Mouse (Mus musculus): Measurements from ENCODE around the gene Mink1. TPM values are rescaled to one million over a fixed set of nuclear protein-coding genes. Genes with fewer than 3 reads are reported as not detected.

The Mink1 gene
- polyA plus RNA-seq (2017; shearing (Covaris generic)): 24.3 TPM

GRCm38 (mm10) chr11:70562287-70562994 is at the start of gene Mink1:
Mink1 (plus strand) TSS chr11:70562881.

GRCm38 (mm10) chr11:70514288-70514687 is 48.4 kb upstream of the Mink1 start, which contains the start of gene Vmo1:
Vmo1 (minus strand) TSS chr11:70514616.

GRCm38 (mm10) chr11:70518923-70519322 is 43.8 kb upstream of the Mink1 start, which contains the start of gene Gltpd2:
Gltpd2 (plus strand) TSS chr11:70519196.

GRCm38 (mm10) chr11:70525184-70525678 is 37.5 kb upstream of the Mink1 start, which contains the start of gene Psmb6:
Psmb6 (plus strand) TSS chr11:70525367.

GRCm38 (mm10) chr11:70532839-70533238 is 29.8 kb upstream of the Mink1 start, which contains the start of gene Gm40193:
Gm40193 (minus strand) TSS chr11:70532939.

GRCm38 (mm10) chr11:70539877-70540587 is 22.6 kb upstream of the Mink1 start, which contains the start of gene Pld2:
Pld2 (plus strand) TSS chr11:70540064.

GRCm38 (mm10) chr11:70615516-70616093 is 52.9 kb downstream of the Mink1 start, which contains the start of gene 4930544D05Rik:
4930544D05Rik (plus strand) TSS chr11:70615848.

GRCm38 (mm10) chr11:70619101-70619500 is 56.4 kb downstream of the Mink1 start, which contains the start of gene Chrne:
Chrne (minus strand) TSS chr11:70619216.

GRCm38 (mm10) chr11:70638714-70639278 is 76.1 kb downstream of the Mink1 start, which contains the start of gene Gp1ba:
Gp1ba (plus strand) TSS chr11:70639122.

GRCm38 (mm10) chr11:70646691-70647650 is 84.3 kb downstream of the Mink1 start, which contains the start of the genes Rnf167 and Slc25a11:
Rnf167 (plus strand) TSS chr11:70647235.
Slc25a11 (minus strand) TSS chr11:70647479.

GRCm38 (mm10) chr11:70654198-70654922 is 91.7 kb downstream of the Mink1 start, which contains the start of gene Pfn1:
Pfn1 (minus strand) TSS chr11:70654644.

GRCm38 (mm10) chr11:70656964-70657363 is 94.3 kb downstream of the Mink1 start, which contains the start of gene Eno3:
Eno3 (plus strand) TSS chr11:70657202.

Other genes starting within 250 kb of the Mink1 start
- gene Alox12e, start 240.3 kb upstream of the Mink1 start, polyA plus RNA-seq (2017; shearing (Covaris generic)): not detected
- 0.26 TPM for gene Alox15, start 210.8 kb upstream of the Mink1 start, polyA plus RNA-seq (2017; shearing (Covaris generic))
- 9.9 TPM for gene Pelp1, start 152.8 kb upstream of the Mink1 start, polyA plus RNA-seq (2017; shearing (Covaris generic))
- gene Arrb2, start 130.2 kb upstream of the Mink1 start, polyA plus RNA-seq (2017; shearing (Covaris generic)): 172 TPM
- 192 TPM for gene Med11, start 111.0 kb upstream of the Mink1 start, polyA plus RNA-seq (2017; shearing (Covaris generic))
- gene Zmynd15, start 103.4 kb upstream of the Mink1 start, polyA plus RNA-seq (2017; shearing (Covaris generic)): 0.43 TPM
- gene Cxcl16, start 102.9 kb upstream of the Mink1 start, polyA plus RNA-seq (2017; shearing (Covaris generic)): 3.0 TPM
- gene Tm4sf5, start 57.6 kb upstream of the Mink1 start, polyA plus RNA-seq (2017; shearing (Covaris generic)): 0.67 TPM
- gene Vmo1, start 48.3 kb upstream of the Mink1 start, polyA plus RNA-seq (2017; shearing (Covaris generic)): not detected
- gene Gltpd2, start 43.7 kb upstream of the Mink1 start, polyA plus RNA-seq (2017; shearing (Covaris generic)): not detected
- gene Psmb6, start 37.5 kb upstream of the Mink1 start, polyA plus RNA-seq (2017; shearing (Covaris generic)): 301 TPM
- gene Gm40193, start 29.9 kb upstream of the Mink1 start, polyA plus RNA-seq (2017; shearing (Covaris generic)): not detected
- 12.7 TPM for gene Pld2, start 22.8 kb upstream of the Mink1 start, polyA plus RNA-seq (2017; shearing (Covaris generic))
- 1.5 TPM for gene 4930544D05Rik, start 53.0 kb downstream of the Mink1 start, polyA plus RNA-seq (2017; shearing (Covaris generic))
- 10.7 TPM for gene Chrne, start 56.3 kb downstream of the Mink1 start, polyA plus RNA-seq (2017; shearing (Covaris generic))
- not detected for gene Gp1ba, start 76.2 kb downstream of the Mink1 start, polyA plus RNA-seq (2017; shearing (Covaris generic))
- 286 TPM for gene Rnf167, start 84.4 kb downstream of the Mink1 start, polyA plus RNA-seq (2017; shearing (Covaris generic))
- gene Slc25a11, start 84.6 kb downstream of the Mink1 start, polyA plus RNA-seq (2017; shearing (Covaris generic)): 71.3 TPM
- gene Pfn1, start 91.8 kb downstream of the Mink1 start, polyA plus RNA-seq (2017; shearing (Covaris generic)): 2,639 TPM
- gene Eno3, start 94.3 kb downstream of the Mink1 start, polyA plus RNA-seq (2017; shearing (Covaris generic)): 11.1 TPM
- 67.7 TPM for gene Spag7, start 106.5 kb downstream of the Mink1 start, polyA plus RNA-seq (2017; shearing (Covaris generic))
- 41.4 TPM for gene Camta2, start 125.2 kb downstream of the Mink1 start, polyA plus RNA-seq (2017; shearing (Covaris generic))
- 0.35 TPM for gene Inca1, start 137.3 kb downstream of the Mink1 start, polyA plus RNA-seq (2017; shearing (Covaris generic))
- gene Kif1c, start 137.7 kb downstream of the Mink1 start, polyA plus RNA-seq (2017; shearing (Covaris generic)): 1.4 TPM
- 4.1 TPM for gene Zfp3, start 201.3 kb downstream of the Mink1 start, polyA plus RNA-seq (2017; shearing (Covaris generic))
- gene Scimp, start 249.7 kb downstream of the Mink1 start, polyA plus RNA-seq (2017; shearing (Covaris generic)): not detected

Data from effector memory CD4-positive, alpha-beta T cell, adult 7 months (primary cell).